Mouse (Mus musculus) adrenal gland, adult 2 months (tissue): ENCODE data around the gene Trp53tg5. TPM values are rescaled to one million over a fixed set of nuclear protein-coding genes. Genes with fewer than 3 reads are reported as not detected.

Experiments
- DNase-seq: peaks from one replicate; pipeline ENCODE4 v3.0.0; 2021
- polyA plus RNA-seq: library from polyadenylated mRNA; depleted of rRNA; stranded (reverse); fragments of >200 nt; gene quantifications from 2 replicates; pipeline ENCODE4 v1.2.3, GENCODE M21; 2012
- total RNA-seq, 2 experiments: library from RNA; stranded (reverse); gene quantifications; 2 replicates each; pipeline ENCODE4 v1.2.3; 2021

Trp53tg5 gene
- total and polyA plus RNA-seq, 3 experiments: not detected

GRCm38 (mm10) chr2:164496331-164496730 is 22.8 kb upstream of the Trp53tg5 start:
- no peak for DNase-seq

GRCm38 (mm10) chr2:164494126-164494525 is 20.6 kb upstream of the Trp53tg5 start:
- no peak for DNase-seq

- no peak for DNase-seq
These were observed 14.3 kb upstream of the Trp53tg5 start for GRCm38 (mm10) chr2:164487812-164488211.

DNA sequence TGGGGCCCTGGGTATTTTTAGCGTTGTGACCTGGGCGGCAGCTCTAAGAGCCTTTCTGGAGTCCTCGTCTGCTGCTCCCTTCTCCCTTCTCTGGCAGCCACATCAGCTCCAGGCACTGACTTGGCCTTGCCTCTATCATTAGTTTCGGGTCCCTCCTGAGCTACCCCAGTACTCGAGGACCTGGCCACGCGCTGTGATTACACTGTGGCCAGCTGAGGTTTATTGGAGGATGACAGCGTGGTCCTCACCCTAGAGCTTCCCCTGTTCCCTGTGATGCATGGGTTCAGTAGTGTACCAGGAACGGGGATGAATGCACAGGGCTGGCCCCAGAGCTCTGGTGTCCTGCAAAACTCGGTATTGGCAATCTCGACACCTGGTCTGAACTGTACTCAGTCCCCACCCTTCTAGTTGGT is 13.6 kb upstream of the Trp53tg5 start:
- no peak for DNase-seq

DNA sequence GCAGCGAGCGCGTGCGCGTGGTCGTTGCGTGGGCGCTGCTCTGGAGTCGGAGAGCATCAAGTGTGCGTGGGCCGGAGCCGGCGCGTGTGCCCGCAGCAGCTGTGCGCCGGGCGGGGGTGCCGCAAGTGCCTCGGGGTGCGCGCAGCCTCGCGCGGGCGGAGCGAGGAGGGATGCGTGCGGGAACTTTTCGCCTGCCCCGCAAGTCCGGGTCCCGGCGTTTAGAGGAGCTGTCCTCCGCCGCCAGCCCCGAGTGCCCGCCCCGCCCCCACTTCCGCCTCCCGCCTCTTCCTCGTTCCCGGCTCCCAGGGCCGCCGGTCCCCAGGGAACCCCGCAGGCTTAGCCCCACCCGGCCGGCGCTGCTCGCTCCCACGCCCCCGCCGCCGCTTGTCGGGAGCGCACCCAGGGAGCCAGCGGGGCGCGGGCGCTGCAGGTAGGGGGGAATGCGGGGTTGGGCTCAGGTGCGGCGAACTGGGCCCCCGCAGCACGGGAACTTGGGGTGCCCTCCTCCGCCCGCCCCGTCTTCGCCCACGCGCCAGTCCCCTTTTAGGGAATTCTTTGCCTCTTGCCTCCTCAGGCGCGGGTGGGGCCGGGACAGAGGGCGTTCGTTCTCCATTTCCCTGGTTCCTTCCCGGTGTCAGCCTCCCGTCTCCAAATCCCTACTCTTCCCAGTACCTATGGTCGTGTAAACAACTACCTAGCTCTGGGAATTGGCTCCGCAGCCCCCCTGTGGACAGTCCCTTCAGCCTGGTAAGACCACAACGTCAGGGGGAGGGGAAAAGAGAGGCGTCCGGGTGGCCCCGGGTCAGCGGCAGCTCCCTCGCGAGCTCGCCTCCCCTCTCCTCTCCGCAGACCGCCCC is 13.0 kb upstream of the Trp53tg5 start:
- DNase-seq: peak; percentile 73

DNA sequence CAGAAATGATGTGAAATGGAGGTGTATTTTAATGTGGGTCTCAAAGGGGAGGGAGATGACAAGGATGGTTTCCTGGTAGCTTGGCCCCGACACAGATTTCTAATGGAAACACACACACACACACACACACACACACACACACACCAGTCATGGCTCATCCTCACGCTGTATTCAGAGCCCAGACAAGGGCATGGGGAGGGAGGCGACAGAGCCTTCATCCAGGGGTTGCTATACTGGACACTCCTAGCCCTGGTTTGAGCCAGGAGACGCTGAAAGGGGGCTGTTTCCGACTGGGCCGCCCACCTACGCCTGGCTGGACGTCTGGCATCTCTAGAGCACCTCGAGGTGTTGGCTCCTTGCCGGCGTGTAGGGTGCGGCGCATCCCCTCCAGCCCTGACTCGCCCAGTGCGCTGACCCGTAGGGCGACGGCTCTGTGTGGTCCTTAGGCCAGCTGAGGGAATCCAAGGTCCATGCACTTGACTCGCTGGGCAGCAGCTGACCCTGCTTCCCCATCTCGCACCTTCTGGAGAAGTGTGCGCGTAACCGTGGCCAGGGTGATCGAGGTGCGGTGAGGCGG is 12.2 kb upstream of the Trp53tg5 start, which contains the start of gene Dbndd2:
Dbndd2 (plus strand) TSS at position 426 of the 577 bp plus-strand sequence.
- peak; percentile 46 for DNase-seq

GRCm38 (mm10) chr2:164470254-164470653 is 3.3 kb downstream of the Trp53tg5 start:
- DNase-seq: peak; percentile 56

DNA sequence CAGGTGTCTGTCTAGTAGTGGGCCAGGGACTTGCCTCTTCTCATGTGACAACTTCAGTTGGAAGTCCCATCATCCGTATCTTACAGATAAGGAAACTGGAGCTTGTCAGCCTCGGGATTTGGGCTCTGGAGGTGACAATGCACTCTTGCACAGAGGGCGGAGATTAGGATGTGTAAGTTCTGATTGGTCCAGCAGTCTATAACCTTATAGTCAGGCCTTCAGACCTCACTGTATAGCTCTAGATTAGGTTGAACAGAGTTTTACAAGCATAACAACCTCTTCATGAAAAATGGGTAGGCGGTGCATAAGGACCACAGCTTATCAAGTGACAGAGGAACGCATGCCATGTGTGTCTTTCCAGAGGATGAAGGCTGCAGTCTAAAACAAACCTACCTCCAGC is 6.7 kb downstream of the Trp53tg5 start:
- DNase-seq: no peak

GRCm38 (mm10) chr2:164465161-164465560 is 8.4 kb downstream of the Trp53tg5 start:
- DNase-seq: no peak

DNA sequence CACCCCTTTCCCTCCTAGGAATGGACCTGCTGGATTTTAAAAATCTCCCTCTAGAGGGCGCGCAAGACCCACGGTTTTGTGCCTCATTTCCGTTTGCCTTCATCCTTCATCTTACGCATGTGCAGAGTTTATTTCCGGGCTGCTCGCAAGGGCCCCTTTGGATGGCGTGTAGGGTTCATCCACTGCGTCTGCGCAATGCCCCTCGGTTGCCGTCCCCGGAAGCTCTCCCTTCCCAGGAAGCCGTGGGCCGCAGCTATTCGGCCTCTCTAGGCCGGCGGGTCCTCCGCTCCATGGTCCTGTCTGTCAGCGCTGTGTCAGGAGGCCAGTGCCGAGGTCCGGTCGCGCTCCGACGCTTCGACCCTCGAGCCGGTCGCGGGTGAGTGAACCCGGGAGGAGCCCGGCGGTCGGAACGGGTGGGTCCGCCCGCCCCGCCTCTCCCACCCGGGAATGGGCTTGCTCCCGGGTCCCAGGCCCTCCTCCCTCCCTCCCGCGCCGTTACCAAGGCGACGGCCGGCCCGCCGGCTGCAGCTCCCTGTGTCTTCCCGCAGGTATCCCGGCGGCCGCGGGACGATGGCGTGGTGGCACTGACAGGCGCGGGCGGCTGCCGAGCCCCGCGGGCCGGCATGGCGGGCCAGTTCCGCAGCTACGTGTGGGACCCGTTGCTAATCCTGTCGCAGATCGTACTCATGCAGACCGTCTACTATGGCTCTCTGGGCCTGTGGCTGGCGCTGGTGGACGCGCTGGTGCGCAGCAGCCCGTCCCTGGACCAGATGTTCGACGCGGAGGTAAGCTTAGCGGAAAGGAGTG is 12.6 kb downstream of the Trp53tg5 start, which contains the start of gene Gm20458:
Gm20458 (plus strand) TSS at position 223 of the 807 bp plus-strand sequence.
- DNase-seq: peak; percentile 98

DNA sequence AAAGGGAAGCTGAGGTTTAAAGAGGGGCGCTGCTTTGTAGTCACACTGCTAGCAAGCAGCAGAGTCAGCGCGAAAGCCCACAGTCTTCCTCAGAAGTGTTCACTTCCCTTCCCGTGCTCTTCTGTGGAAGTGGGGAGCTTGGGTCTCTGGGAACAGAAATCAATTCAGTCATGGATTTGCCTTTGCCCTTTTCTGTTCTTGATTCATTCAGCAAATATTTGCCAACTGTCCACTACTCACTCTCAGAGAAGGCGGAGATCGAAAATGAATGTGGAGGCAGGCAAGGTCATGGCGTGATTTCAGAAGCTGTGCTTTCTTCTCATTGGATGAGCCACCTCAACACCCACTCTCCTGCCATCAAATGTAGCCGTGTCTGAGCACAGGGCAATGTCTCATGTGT is 15.0 kb downstream of the Trp53tg5 start:
- peak; percentile 87 for DNase-seq

- DNase-seq: no peak
These were observed 15.6 kb downstream of the Trp53tg5 start for GRCm38 (mm10) chr2:164457942-164458341.

GRCm38 (mm10) chr2:164456864-164457300 is 16.6 kb downstream of the Trp53tg5 start, which contains the start of gene Sys1:
Sys1 (plus strand) TSS chr2:164456964.
- DNase-seq: peak; percentile 54

- DNase-seq: no peak
These were observed 17.1 kb downstream of the Trp53tg5 start for GRCm38 (mm10) chr2:164456413-164456812.

DNA sequence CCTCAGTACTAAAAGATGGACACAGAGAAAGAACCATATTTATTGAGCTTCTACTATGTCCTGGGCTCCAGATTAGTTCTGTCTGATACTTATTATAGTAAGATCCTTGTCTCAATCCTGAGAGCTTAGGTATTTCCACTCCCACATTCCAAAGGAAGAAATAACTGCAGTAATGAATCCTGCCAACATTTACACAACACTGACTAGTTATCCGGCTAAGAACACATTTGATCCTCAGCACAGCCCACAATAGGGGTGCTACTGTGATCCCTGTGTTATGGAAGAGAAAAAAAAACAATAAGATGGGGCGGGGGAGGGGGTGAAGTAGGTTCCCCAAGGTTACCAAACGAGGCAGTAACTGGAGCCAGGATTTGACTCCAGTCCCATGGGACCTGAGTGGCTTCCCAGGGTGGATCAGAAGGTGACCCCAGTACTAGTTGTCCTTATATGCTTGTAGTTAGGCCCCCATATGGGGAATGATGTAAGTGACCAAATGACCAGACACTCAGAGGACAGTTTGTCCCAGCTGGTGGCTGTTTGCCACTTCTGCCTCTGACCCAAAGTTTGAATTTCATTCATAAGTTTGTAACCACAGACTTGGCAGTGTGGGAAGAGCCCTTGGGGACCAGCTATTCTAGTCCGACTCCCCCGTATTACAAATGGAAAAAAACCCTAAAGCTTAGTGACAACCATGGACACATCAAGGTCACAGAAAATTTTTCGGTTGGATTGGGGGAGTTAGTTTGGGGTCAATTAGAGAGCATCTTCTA is 17.9 kb downstream of the Trp53tg5 start:
- DNase-seq: peak; percentile 59

GRCm38 (mm10) chr2:164454846-164455245 is 18.7 kb downstream of the Trp53tg5 start:
- peak; percentile 84 for DNase-seq

GRCm38 (mm10) chr2:164453887-164454500 is 19.5 kb downstream of the Trp53tg5 start:
- no peak for DNase-seq

- no peak for DNase-seq
These were observed 20.3 kb downstream of the Trp53tg5 start for GRCm38 (mm10) chr2:164453047-164453757.

GRCm38 (mm10) chr2:164452000-164452676 is 21.4 kb downstream of the Trp53tg5 start:
- no peak for DNase-seq
